Mouse (Mus musculus) T-cell, adult 2 months (primary cell): ENCODE measurements around the gene Slco1c1.
"Not testable (repeated sequence)": the region's sequence is repeated elsewhere in the genome, so short reads cannot be mapped to it uniquely, and the experiment has no call there.

Experiments
- DNase-seq: peaks from one replicate; pipeline ENCODE4 v3.0.0; 2022; ENCODE audit warnings: low spot score

The Slco1c1 gene

GRCm38 (mm10) chr6:141590002-141590401 is 65.8 kb downstream of the Slco1c1 start:
- DNase-seq = no peak

GRCm38 (mm10) chr6:141590598-141591200 is 66.5 kb downstream of the Slco1c1 start:
- DNase-seq = not testable (repeated sequence)

- DNase-seq = no peak
Measured at GRCm38 (mm10) chr6:141596081-141596480, 71.9 kb downstream of the Slco1c1 start.

- DNase-seq = no peak
Measured at GRCm38 (mm10) chr6:141597037-141597436, 72.9 kb downstream of the Slco1c1 start.

GRCm38 (mm10) chr6:141600940-141601339 is 76.8 kb downstream of the Slco1c1 start:
- DNase-seq = no peak

GRCm38 (mm10) chr6:141610702-141611260 is 86.6 kb downstream of the Slco1c1 start:
- no peak for DNase-seq

DNA sequence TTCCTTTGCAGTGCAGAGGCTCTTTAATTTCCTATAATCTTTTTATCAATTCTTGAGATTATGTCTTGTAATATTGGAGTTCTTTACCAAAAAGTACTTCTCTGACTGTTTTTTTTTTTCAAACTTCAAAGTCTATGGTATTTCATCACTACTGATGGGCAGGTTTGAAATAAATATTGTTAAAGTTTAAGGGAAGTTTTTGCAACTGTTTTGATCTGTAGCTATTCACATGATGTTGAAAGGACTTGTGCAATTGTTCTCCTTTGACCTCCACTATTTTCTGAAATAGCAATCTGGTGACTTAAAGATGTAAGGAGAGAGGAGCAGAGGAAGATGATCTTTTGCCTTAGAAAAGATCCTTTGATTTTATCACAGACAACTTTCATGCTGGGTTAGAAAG is 89.8 kb downstream of the Slco1c1 start:
- DNase-seq = no peak

GRCm38 (mm10) chr6:141615348-141615747 is 91.2 kb downstream of the Slco1c1 start:
- DNase-seq = no peak
